In genomic region chr4:57725569-57725968, GRCm38 (mm10) we compare ENCODE assay signal across 19 mouse cellular contexts.
"Had no signal": no experiment of that assay in that cellular context is flagged by ENCODE, and none has a peak within 500 bp of the region (broad histone marks: within the 10 kb centered on the region; RNA-seq: fewer than 3 reads in every experiment).

No protein-coding gene starts in this region.

- H3K27ac ChIP-seq: left cerebral cortex, adult 2 months; limb, embryonic 12.5 days; liver, embryonic 13.5 days; lung, embryonic 15.5 days; macrophage; midbrain, embryonic 15.5 days; neural tube, embryonic 13.5 days; stomach, embryonic 15.5 days had no signal

- H3K4me1 ChIP-seq: liver, embryonic 13.5 days; midbrain, embryonic 15.5 days; neural tube, embryonic 13.5 days; stomach, embryonic 15.5 days had no signal

- ATAC-seq: liver, postnatal 0 days; midbrain, embryonic 15.5 days had no signal

- H3K9ac ChIP-seq: limb, embryonic 12.5 days; liver, embryonic 13.5 days; liver, postnatal 0 days; lung, embryonic 15.5 days; midbrain, embryonic 15.5 days; neural tube, embryonic 13.5 days; stomach, embryonic 15.5 days had no signal

- H3K36me3 ChIP-seq: limb, embryonic 12.5 days; liver, embryonic 13.5 days; lung, embryonic 15.5 days; midbrain, embryonic 15.5 days; neural tube, embryonic 13.5 days; stomach, embryonic 15.5 days had no signal

- H3K4me3 ChIP-seq: left cerebral cortex, adult 2 months; limb, embryonic 12.5 days; liver, embryonic 13.5 days; lung, embryonic 15.5 days; megakaryocyte, embryonic 14.5 days; midbrain, embryonic 15.5 days; neural tube, embryonic 13.5 days; stomach, embryonic 15.5 days had no signal

- DNase-seq: kidney, postnatal 25 days; liver; liver, embryonic 13.5 days; liver, postnatal 0 days; lung, postnatal 14 days; retina, postnatal 1 day; right cerebral cortex, postnatal 4 days; spleen, adult 18-20 months; thymus, adult 2 months; thymus, postnatal 25 days had no signal

- H3K4me2 ChIP-seq: limb, embryonic 12.5 days; liver, embryonic 13.5 days; lung, embryonic 15.5 days; midbrain, embryonic 11.5 days; midbrain, embryonic 15.5 days; neural tube, embryonic 13.5 days; stomach, embryonic 15.5 days had no signal

- H3K9me3 ChIP-seq: limb, embryonic 12.5 days; liver, embryonic 13.5 days; lung, embryonic 15.5 days; megakaryocyte, embryonic 14.5 days; midbrain, embryonic 15.5 days; neural tube, embryonic 13.5 days; stomach, embryonic 15.5 days had no signal

- H3K27me3 ChIP-seq: limb, embryonic 12.5 days; liver, embryonic 13.5 days; lung, embryonic 15.5 days; midbrain, embryonic 15.5 days; neural tube, embryonic 13.5 days; stomach, embryonic 15.5 days had no signal
